Mouse (Mus musculus): ENCODE results near the gene Prl2c2. TPM values are rescaled to one million over a fixed set of nuclear protein-coding genes. Genes with fewer than 3 reads are reported as not detected.

Prl2c2 gene
- polyA plus RNA-seq (2012; rRNA removed; ENCODE audit: low replicate concordance): not detected in 2 replicates

GRCm38 (mm10) chr13:13005283-13005682 is at the start of gene Prl2c2:
Gene Prl2c2 (minus strand): TSS chr13:13005383.

Other genes starting within 250 kb of the Prl2c2 start
- not detected in 2 replicates for gene Prl2c3, start 205.3 kb downstream of the Prl2c2 start, polyA plus RNA-seq (2012; rRNA removed; ENCODE audit: low replicate concordance)
- not detected in 2 replicates for gene Prl2c5, start 177.3 kb upstream of the Prl2c2 start, polyA plus RNA-seq (2012; rRNA removed; ENCODE audit: low replicate concordance)

Measured in duodenum, adult 2 months (tissue).